ENCODE assay signal across 20 mouse cellular contexts in the genomic region with DNA sequence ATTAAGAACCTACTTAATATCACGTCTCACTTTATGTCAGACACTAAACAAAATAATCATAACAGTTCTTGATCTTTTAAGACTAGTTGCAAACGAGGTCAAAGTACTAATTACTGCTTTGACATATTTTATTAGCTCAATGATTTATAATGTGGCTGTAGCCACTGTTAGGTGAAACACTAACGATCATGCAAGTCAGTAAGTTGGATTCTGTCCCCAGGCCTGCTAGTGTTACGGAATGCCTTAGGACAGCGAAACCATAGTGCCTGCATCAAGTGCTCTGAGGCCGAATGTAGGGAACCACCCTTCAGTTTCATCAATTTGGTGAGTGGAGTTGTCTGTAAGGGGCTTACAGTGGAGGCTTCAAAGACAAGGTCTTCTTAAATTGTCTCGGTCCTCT.
"Had no signal": no experiment of that assay in that cellular context is flagged by ENCODE, and none has a peak within 500 bp of the region (broad histone marks: within the 10 kb centered on the region; RNA-seq: fewer than 3 reads in every experiment).

No protein-coding gene starts in this region.

- H3K4me3 ChIP-seq: kidney, embryonic 15.5 days; limb, embryonic 13.5 days; liver, embryonic 12.5 days; liver, embryonic 15.5 days; lung, embryonic 15.5 days; neural tube, embryonic 12.5 days; stomach, embryonic 15.5 days had no signal

- H3K4me2 ChIP-seq: kidney, embryonic 15.5 days; limb, embryonic 13.5 days; liver, embryonic 12.5 days; liver, embryonic 15.5 days; lung, embryonic 15.5 days; midbrain, embryonic 11.5 days; neural tube, embryonic 12.5 days; stomach, embryonic 15.5 days had no signal

- H3K4me1 ChIP-seq: kidney, embryonic 15.5 days; liver, embryonic 12.5 days; liver, embryonic 15.5 days; lung, embryonic 15.5 days; neural tube, embryonic 12.5 days; stomach, embryonic 15.5 days had no signal

- H3K27me3 ChIP-seq: kidney, embryonic 15.5 days; limb, embryonic 13.5 days; liver, embryonic 12.5 days; liver, embryonic 15.5 days; lung, embryonic 15.5 days; neural tube, embryonic 12.5 days; stomach, embryonic 15.5 days had no signal

- H3K27ac ChIP-seq: kidney, embryonic 15.5 days; limb, embryonic 13.5 days; liver, embryonic 12.5 days; liver, embryonic 15.5 days; lung, embryonic 15.5 days; neural tube, embryonic 12.5 days; stomach, embryonic 15.5 days had no signal

- DNase-seq: kidney, adult 11 months; kidney, adult 8-10 months; kidney, postnatal 4 days; liver; lung, adult 18-20 months; lung, postnatal 10 days; lung, postnatal 36 days; midbrain, embryonic 14.5 days; retina, postnatal 1 day; right cerebral cortex, postnatal 25 days; spleen, adult 18-20 months; thymus, postnatal 25 days had no signal

- H3K36me3 ChIP-seq: kidney, embryonic 15.5 days; limb, embryonic 13.5 days; liver, embryonic 12.5 days; liver, embryonic 15.5 days; lung, embryonic 15.5 days; neural tube, embryonic 12.5 days; stomach, embryonic 15.5 days had no signal

- H3K9ac ChIP-seq: kidney, embryonic 15.5 days; limb, embryonic 13.5 days; liver, embryonic 12.5 days; liver, embryonic 15.5 days; lung, embryonic 15.5 days; neural tube, embryonic 12.5 days; stomach, embryonic 15.5 days had no signal

- H3K9me3 ChIP-seq: kidney, embryonic 15.5 days; limb, embryonic 13.5 days; liver, embryonic 12.5 days; liver, embryonic 15.5 days; lung, embryonic 15.5 days; neural tube, embryonic 12.5 days; stomach, embryonic 15.5 days had no signal

- ATAC-seq: liver, embryonic 12.5 days had no signal
